Mouse (Mus musculus): ENCODE data around the gene Nsa2. TPM values are rescaled to one million over a fixed set of nuclear protein-coding genes. Genes with fewer than 3 reads are reported as not detected.
"Not testable (repeated sequence)": the region's sequence is repeated elsewhere in the genome, so short reads cannot be mapped to it uniquely, and the experiment has no call there.

The Nsa2 gene
- polyA plus RNA-seq, 1 experiment from 2014 or later: 33.0 TPM

DNA sequence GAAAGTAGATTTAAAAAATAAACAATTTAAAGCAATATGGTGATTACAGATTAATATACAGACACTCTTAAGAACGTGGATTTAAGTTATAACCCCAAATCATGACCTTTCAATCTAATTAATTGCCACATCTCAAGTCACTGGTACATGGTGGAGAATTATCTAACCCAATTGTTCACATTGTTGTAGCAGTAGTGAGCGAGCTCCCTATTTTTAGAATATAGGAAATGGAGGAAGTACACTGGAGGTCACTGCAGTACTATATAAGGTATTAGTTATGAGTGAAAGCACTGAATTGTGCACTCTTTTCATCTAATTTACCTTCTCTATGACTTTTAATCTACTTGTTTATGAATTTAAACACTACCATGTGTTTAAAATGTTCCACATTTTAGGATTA is 7.3 kb downstream of the Nsa2 start:
- H3K9ac ChIP-seq; H3K9me3 ChIP-seq; H3K4me1 ChIP-seq; H3K27me3 ChIP-seq (replicated peaks); H3K27ac ChIP-seq; H3K4me2 ChIP-seq; ATAC-seq (replicated peaks); H3K4me3 ChIP-seq: not testable (repeated sequence)
- peaks cover 29% of the 10 kb centered on the region for H3K36me3 ChIP-seq (replicated peaks)
- no CpG with 5 or more reads among the region's 2 CpGs for WGBS

DNA sequence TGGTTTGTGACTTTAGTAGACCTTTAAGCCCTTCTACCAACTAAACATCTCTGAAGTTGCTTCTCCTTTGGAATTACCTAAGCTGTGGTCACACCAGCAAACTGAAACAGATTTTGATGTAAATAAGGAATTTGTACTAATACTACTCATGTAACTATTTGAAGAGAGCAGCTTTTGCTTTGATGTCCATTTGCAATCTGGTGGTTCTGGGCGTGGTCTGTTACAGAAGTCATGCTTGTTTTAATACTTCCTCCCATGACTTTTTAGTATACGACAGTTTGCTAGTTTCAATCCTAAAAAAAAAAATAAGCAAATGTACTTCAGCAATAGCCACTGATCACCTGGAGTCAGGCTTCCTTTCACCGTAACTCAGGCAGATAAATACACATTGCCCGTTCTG is 8.1 kb downstream of the Nsa2 start:
- peaks cover 26% of the 10 kb centered on the region for H3K36me3 ChIP-seq (replicated peaks)
- H3K4me2 ChIP-seq; H3K27me3 ChIP-seq (replicated peaks); H3K4me1 ChIP-seq; H3K4me3 ChIP-seq; H3K9me3 ChIP-seq; H3K9ac ChIP-seq; H3K27ac ChIP-seq; ATAC-seq (replicated peaks): not testable (repeated sequence)
- 88% methylated on average over 4 of the region's 4 CpGs for WGBS

DNA sequence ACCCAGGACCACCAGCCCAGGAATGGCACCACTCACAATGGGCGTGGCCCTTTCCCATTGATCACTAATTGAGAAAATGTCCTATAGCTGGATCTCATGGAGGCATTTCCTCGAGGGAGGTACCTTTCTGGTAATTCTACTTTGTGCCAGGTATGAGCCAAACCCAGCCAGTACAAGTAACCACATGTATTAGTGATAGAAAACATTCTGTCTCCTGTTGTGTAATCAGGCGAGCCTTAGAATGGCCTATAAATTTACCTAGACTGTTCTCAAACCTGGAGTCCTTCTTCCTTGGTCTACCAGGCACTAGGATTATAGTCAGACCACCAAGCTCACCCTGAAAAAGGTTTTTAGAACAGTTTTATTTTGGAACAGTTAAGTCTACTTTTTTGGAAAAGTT is 16.4 kb downstream of the Nsa2 start:
- no peak overlapping the region for H3K4me2 ChIP-seq
- 79% methylated on average over 3 of the region's 3 CpGs for WGBS
- no peak for ATAC-seq (replicated peaks)
- no peaks in the 10 kb centered on the region for H3K27me3 ChIP-seq (replicated peaks)
- no peak overlapping the region for H3K9ac ChIP-seq
- no peaks in the 10 kb centered on the region for H3K9me3 ChIP-seq
- H3K4me1 ChIP-seq: no peaks in the 10 kb centered on the region
- peaks cover 35% of the 10 kb centered on the region; the same call in 1 of the 2 replicates for H3K36me3 ChIP-seq (replicated peaks)
- H3K27ac ChIP-seq: no peak overlapping the region
- no peak overlapping the region for H3K4me3 ChIP-seq

- H3K27ac ChIP-seq: no peak overlapping the region
- H3K4me3 ChIP-seq: no peak overlapping the region
- H3K4me1 ChIP-seq: no peaks in the 10 kb centered on the region
- no peak overlapping the region for H3K9ac ChIP-seq
- H3K4me2 ChIP-seq: no peak overlapping the region
- peaks cover 17% of the 10 kb centered on the region; the same call in 1 of the 2 replicates for H3K36me3 ChIP-seq (replicated peaks)
- no peaks in the 10 kb centered on the region for H3K9me3 ChIP-seq
- H3K27me3 ChIP-seq (replicated peaks): no peaks in the 10 kb centered on the region
- no peak for ATAC-seq (replicated peaks)
- 83% methylated on average over 4 of the region's 4 CpGs for WGBS
Observed at GRCm38 (mm10) chr13:97109046-97109445, 28.7 kb downstream of the Nsa2 start.

DNA sequence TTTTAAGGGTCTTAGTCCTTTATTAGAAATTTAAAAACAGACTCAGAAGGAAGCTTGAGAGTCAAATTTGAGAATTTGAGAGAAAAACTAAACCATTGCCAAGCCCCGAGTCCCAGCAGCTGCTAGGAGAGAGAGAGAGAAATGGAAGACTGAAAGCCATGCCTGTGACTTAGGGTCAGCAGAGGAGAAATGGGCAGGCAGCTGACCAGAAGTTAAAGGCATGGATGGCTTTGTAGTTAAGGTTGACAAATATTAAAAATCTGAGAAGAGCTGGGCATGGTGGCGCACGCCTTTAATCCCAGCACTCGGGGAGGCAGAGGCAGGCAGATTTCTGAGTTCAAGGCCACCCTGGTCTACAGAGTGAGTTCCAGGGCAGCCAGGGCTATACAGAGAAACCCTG is 30.0 kb downstream of the Nsa2 start:
- H3K4me1 ChIP-seq; H3K9ac ChIP-seq; H3K4me3 ChIP-seq; H3K9me3 ChIP-seq; H3K27ac ChIP-seq; H3K27me3 ChIP-seq (replicated peaks); ATAC-seq (replicated peaks); H3K4me2 ChIP-seq: not testable (repeated sequence)
- 95% methylated on average over 4 of the region's 4 CpGs for WGBS
- peaks cover 13% of the 10 kb centered on the region; the same call in 1 of the 2 replicates for H3K36me3 ChIP-seq (replicated peaks)

DNA sequence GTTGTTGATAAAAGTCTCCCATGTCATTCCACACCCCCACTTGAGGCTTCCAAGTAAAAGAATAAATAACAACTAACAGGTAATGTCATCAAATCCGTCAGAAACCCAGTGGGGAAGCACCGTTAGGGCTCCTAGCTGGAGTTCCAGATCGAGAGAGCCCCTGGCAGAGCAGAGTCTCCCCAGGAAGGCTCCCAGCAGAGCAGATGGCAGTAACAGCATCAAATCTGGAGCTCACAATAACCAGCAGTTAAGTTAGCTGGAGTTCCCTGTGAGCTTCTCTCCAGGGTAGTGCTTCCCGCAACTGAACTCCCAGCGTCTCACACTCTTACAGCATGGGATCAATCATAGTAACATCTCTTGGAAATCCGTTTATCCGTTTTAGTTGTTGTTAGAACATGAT is 32.7 kb downstream of the Nsa2 start:
- Histone ChIP-seq H3K27me3 (replicated peaks) (no peaks in the 10 kb centered on the region), H3K4me3 (no peak overlapping the region), H3K4me2 (no peak overlapping the region), H3K9me3 (no peaks in the 10 kb centered on the region), H3K27ac (no peak overlapping the region), H3K4me1 (no peaks in the 10 kb centered on the region), H3K9ac (no peak overlapping the region), H3K36me3 (replicated peaks) (peaks cover 3% of the 10 kb centered on the region; the same call in 1 of the 2 replicates)
- no peak for ATAC-seq (replicated peaks)
- WGBS: 67% methylated on average over 7 of the region's 7 CpGs

- H3K9me3 ChIP-seq: no peaks in the 10 kb centered on the region
- no peaks in the 10 kb centered on the region for H3K27me3 ChIP-seq (replicated peaks)
- no peak within 1 kb of the TSS for H3K9ac ChIP-seq
- 78% methylated on average over 22 of the region's 22 CpGs for WGBS
- H3K4me1 ChIP-seq: no peaks in the 10 kb centered on the region
- H3K4me2 ChIP-seq: no peak within 1 kb of the TSS
- H3K36me3 ChIP-seq (replicated peaks): peaks cover 7% of the 10 kb centered on the region
- peak; percentile 60; the same call in 1 of the 2 replicates for ATAC-seq (replicated peaks)
- no peak within 1 kb of the TSS for H3K4me3 ChIP-seq
- H3K27ac ChIP-seq: no peak within 1 kb of the TSS
Observed at GRCm38 (mm10) chr13:97099187-97099852, 38.4 kb downstream of the Nsa2 start, which contains the start of gene Gm6169. TSS of gene Gm6169 (minus strand) at chr13:97099237.

DNA sequence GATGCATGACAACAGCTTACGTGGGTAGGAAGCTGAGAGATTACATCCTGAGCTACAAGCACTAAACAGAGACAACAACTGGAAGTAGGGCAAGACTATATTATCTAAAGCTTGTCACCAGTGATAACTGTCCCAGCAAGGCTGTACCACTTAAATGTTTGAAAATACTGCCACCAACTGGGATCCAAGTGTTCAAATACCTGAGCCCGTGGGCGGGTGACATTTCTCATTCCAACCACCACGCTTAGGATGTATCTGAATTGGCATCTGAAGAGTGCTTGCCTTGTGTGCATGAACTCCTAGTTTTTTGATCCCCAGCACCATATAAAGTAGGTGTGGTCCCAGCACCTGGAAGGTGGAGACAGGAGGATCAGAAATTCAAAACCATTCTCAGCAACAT is 42.0 kb downstream of the Nsa2 start:
- Histone ChIP-seq H3K36me3 (replicated peaks) (peaks cover 7% of the 10 kb centered on the region), H3K27me3 (replicated peaks) (no peaks in the 10 kb centered on the region), H3K9ac (no peak overlapping the region), H3K9me3 (no peaks in the 10 kb centered on the region), H3K4me3 (no peak overlapping the region), H3K27ac (no peak overlapping the region), H3K4me2 (no peak overlapping the region), H3K4me1 (no peaks in the 10 kb centered on the region)
- ATAC-seq (replicated peaks): no peak
- WGBS: 88% methylated on average over 4 of the region's 4 CpGs

GRCm38 (mm10) chr13:97088183-97088582 is 49.6 kb downstream of the Nsa2 start:
- Histone ChIP-seq H3K9ac (no peak overlapping the region), H3K27me3 (replicated peaks) (no peaks in the 10 kb centered on the region), H3K27ac (no peak overlapping the region), H3K36me3 (replicated peaks) (no peaks in the 10 kb centered on the region; the same call in 1 of the 2 replicates), H3K4me3 (no peak overlapping the region), H3K4me1 (no peaks in the 10 kb centered on the region), H3K9me3 (no peaks in the 10 kb centered on the region), H3K4me2 (no peak overlapping the region)
- WGBS: 49% methylated on average over 3 of the region's 3 CpGs
- no peak for ATAC-seq (replicated peaks)

DNA sequence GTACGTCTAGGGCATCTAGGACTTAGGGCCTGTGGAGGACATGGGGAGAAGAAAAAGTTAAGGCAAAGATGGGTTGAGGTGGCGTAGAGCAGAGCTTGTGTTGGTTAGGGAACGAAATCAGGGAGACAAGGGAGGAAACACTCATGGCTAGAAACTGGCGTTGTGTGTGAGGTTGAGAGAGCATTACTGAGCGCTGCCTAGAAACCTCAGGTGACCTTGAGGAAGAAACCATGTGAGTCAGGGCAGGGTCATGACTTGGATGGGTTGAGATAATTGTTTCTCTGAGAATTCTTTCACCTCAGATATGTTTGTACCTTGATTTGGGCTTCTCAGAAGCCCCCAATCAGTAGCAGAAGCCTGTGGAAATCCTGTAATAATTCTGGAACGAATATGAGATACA is 50.3 kb downstream of the Nsa2 start:
- Histone ChIP-seq H3K27ac (no peak overlapping the region), H3K9me3 (no peaks in the 10 kb centered on the region), H3K27me3 (replicated peaks) (no peaks in the 10 kb centered on the region), H3K9ac (no peak overlapping the region), H3K4me2 (no peak overlapping the region), H3K4me1 (no peaks in the 10 kb centered on the region), H3K4me3 (no peak overlapping the region), H3K36me3 (replicated peaks) (no peaks in the 10 kb centered on the region; the same call in 1 of the 2 replicates)
- 97% methylated on average over 6 of the region's 6 CpGs for WGBS
- no peak for ATAC-seq (replicated peaks)

GRCm38 (mm10) chr13:97086316-97086715 is 51.4 kb downstream of the Nsa2 start:
- Histone ChIP-seq H3K4me2 (no peak overlapping the region), H3K36me3 (replicated peaks) (no peaks in the 10 kb centered on the region)
- WGBS: 45% methylated on average over 9 of the region's 9 CpGs

GRCm38 (mm10) chr13:97082432-97082831 is 55.3 kb downstream of the Nsa2 start:
- Histone ChIP-seq H3K4me3 (no peak overlapping the region), H3K9me3 (no peaks in the 10 kb centered on the region), H3K9ac (no peak overlapping the region), H3K27me3 (replicated peaks) (no peaks in the 10 kb centered on the region), H3K36me3 (replicated peaks) (no peaks in the 10 kb centered on the region), H3K27ac (no peak overlapping the region), H3K4me1 (no peaks in the 10 kb centered on the region), H3K4me2 (no peak overlapping the region)
- no peak for ATAC-seq (replicated peaks)
- WGBS: 91% methylated on average over 7 of the region's 7 CpGs

More at GRCm38 (mm10) chr13:97086316-97086715, 51.4 kb downstream of the Nsa2 start:
- no peak overlapping the region for H3K27ac ChIP-seq
- no peak overlapping the region for H3K4me3 ChIP-seq
- no peaks in the 10 kb centered on the region for H3K9me3 ChIP-seq
- no peak overlapping the region for H3K9ac ChIP-seq
- no peak for ATAC-seq (replicated peaks)
- no peaks in the 10 kb centered on the region for H3K4me1 ChIP-seq
- no peaks in the 10 kb centered on the region for H3K27me3 ChIP-seq (replicated peaks)

DNA sequence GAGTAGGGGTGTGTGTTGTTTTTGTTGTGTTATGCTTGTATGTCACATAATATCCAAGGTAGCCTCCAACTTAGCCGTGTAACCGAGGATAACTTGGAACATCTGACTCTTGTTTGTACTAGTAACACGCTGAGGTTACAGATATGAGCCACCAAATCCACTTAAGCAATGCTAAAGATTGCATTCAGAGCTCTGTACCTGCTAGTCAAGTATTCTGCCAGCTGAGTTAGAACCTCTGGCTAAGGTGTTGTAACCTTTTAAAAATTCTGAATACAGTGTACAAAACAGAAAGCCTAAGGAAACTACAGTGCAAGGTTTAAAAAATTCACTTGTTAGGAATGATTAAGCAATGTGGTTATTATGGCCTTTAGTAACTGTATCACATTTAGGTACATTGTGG is 57.1 kb downstream of the Nsa2 start:
- no peak for ATAC-seq (replicated peaks)
- no peak overlapping the region for H3K4me3 ChIP-seq
- 96% methylated on average over 3 of the region's 3 CpGs for WGBS

More for the DNA sequence above, 57.1 kb downstream of the Nsa2 start:
- Histone ChIP-seq H3K4me1 (no peaks in the 10 kb centered on the region), H3K27ac (no peak overlapping the region), H3K9me3 (no peaks in the 10 kb centered on the region), H3K27me3 (replicated peaks) (no peaks in the 10 kb centered on the region), H3K36me3 (replicated peaks) (no peaks in the 10 kb centered on the region), H3K4me2 (no peak overlapping the region), H3K9ac (no peak overlapping the region)
